Mouse (Mus musculus) myocyte (in vitro differentiated cells): Measurements from ENCODE around the gene Trim65. TPM values are rescaled to one million over a fixed set of nuclear protein-coding genes. Genes with fewer than 3 reads are reported as not detected.

Experiments used
- H3K27me3 ChIP-seq: one replicate; pipeline ENCODE4 v1.6.1; 2011; ENCODE audit not compliant: control insufficient read depth, insufficient read depth, insufficient read length
- H3K36me3 ChIP-seq: one replicate; pipeline ENCODE4 v1.6.1; 2011; ENCODE audit not compliant: control insufficient read depth, insufficient read depth
- H3K4me2 ChIP-seq: one replicate; pipeline ENCODE4 v1.6.1; 2011; ENCODE audit warnings: low read depth, control low read depth
- H3K4me3 ChIP-seq: one replicate; pipeline ENCODE4 v1.5.1; 2011; ENCODE audit warnings: mild to moderate bottlenecking, control low read depth, moderate library complexity
- H3K79me2 ChIP-seq: one replicate; pipeline ENCODE4 v1.6.1; 2011; ENCODE audit not compliant: control insufficient read depth, insufficient read depth
- H3ac ChIP-seq: one replicate; pipeline ENCODE4 v1.6.1; 2011; ENCODE audit not compliant: control insufficient read depth, insufficient read length
- CEBPB ChIP-seq: IDR thresholded peaks from 2 replicates; pipeline ENCODE4 v1.6.1; 2011; ENCODE audit warnings: mild to moderate bottlenecking, moderate library complexity; ENCODE audit not compliant: poor library complexity, insufficient read depth, severe bottlenecking
- E2F4 ChIP-seq: IDR thresholded peaks from one replicate; pipeline ENCODE4 v1.6.1; 2011; ENCODE audit warnings: mild to moderate bottlenecking, control low read depth, moderate library complexity; ENCODE audit not compliant: insufficient read depth
- MAX ChIP-seq: IDR thresholded peaks from one replicate; pipeline ENCODE4 v1.6.1; 2011; ENCODE audit warnings: low read depth, mild to moderate bottlenecking, control low read depth
- MYOD1 ChIP-seq, 3 experiments: IDR thresholded peaks; one replicate each; pipeline ENCODE4 v1.6.1; 2011; ENCODE audit warnings: control low read depth in 2 of 3, low read depth in 2 of 3, mild to moderate bottlenecking in 2 of 3, moderate library complexity in 1 of 3; ENCODE audit not compliant: insufficient read length in 2 of 3, control insufficient read depth in 1 of 3
- MYOG ChIP-seq, 3 experiments: IDR thresholded peaks; one replicate each; pipeline ENCODE4 v1.6.1; 2011; ENCODE audit warnings: control low read depth in 2 of 3, low read depth in 2 of 3, mild to moderate bottlenecking in 2 of 3; ENCODE audit not compliant: insufficient read length in 2 of 3, control insufficient read depth in 1 of 3, insufficient read depth in 1 of 3
- POLR2A ChIP-seq: IDR thresholded peaks from one replicate; pipeline ENCODE4 v1.6.1; 2011; ENCODE audit warnings: low read depth, mild to moderate bottlenecking, control low read depth, moderate library complexity; ENCODE audit not compliant: insufficient read length
- POLR2AphosphoS2 ChIP-seq: IDR thresholded peaks from one replicate; pipeline ENCODE4 v1.6.1; 2011; ENCODE audit warnings: low read depth, control low read depth; ENCODE audit not compliant: insufficient read length
- REST ChIP-seq: IDR thresholded peaks from one replicate; pipeline ENCODE4 v1.6.1; 2011; ENCODE audit warnings: mild to moderate bottlenecking, control low read depth, moderate library complexity; ENCODE audit not compliant: insufficient read depth, insufficient read length
- SRF ChIP-seq: IDR thresholded peaks from one replicate; pipeline ENCODE4 v1.6.1; 2011; ENCODE audit warnings: low read depth; ENCODE audit not compliant: control insufficient read depth, insufficient read length
- TCF12 ChIP-seq: IDR thresholded peaks from one replicate; pipeline ENCODE4 v1.6.1; 2011; ENCODE audit warnings: mild to moderate bottlenecking, control low read depth; ENCODE audit not compliant: poor library complexity, insufficient read depth, severe bottlenecking
- TCF3 ChIP-seq: IDR thresholded peaks from one replicate; pipeline ENCODE4 v1.6.1; 2011; ENCODE audit warnings: low read depth, control low read depth; ENCODE audit not compliant: insufficient read length
- USF1 ChIP-seq: IDR thresholded peaks from one replicate; pipeline ENCODE4 v1.6.1; 2011; ENCODE audit warnings: low read depth, mild to moderate bottlenecking, control low read depth, moderate library complexity
- polyA plus RNA-seq: library from polyadenylated mRNA; unstranded; fragments of >200 nt; fragmentation: generic; extraction: Trizol; gene quantifications from one replicate; pipeline ENCODE4 v1.2.1, GENCODE M21; 2012; ENCODE audit warnings: missing spikeins

The Trim65 gene
- polyA plus RNA-seq, 1 experiment = 1.9 TPM

- Histone ChIP-seq H3K4me3 (no peak overlapping the region), H3K36me3 (peaks cover 3% of the 10 kb centered on the region), H3K4me2 (no peak overlapping the region), H3K27me3 (no peaks in the 10 kb centered on the region), H3K79me2 (peaks cover 19% of the 10 kb centered on the region), H3ac (no peak overlapping the region)
- TF ChIP-seq CEBPB (no peak), E2F4 (no peak), REST (no peak), TCF3 (no peak), MYOG (IDR thresholded peaks at IDR 0.05; ENCODE audit: control insufficient read depth in 1 of 3, insufficient read depth in 1 of 3, insufficient read length in 2 of 3, low read depth in 2 of 3) (no peak), MYOD1 (IDR thresholded peaks at IDR 0.05; ENCODE audit: control insufficient read depth in 1 of 3, insufficient read length in 2 of 3, low read depth in 2 of 3) (no peak), TCF12 (no peak), MAX (no peak), POLR2AphosphoS2 (no peak), USF1 (no peak), POLR2A (no peak), SRF (no peak)
Measured at GRCm38 (mm10) chr11:116132366-116133333, 1.7 kb upstream of the Trim65 start.

- Histone ChIP-seq H3K36me3 (peaks cover 3% of the 10 kb centered on the region), H3K27me3 (no peaks in the 10 kb centered on the region), H3K4me3 (peak overlapping the region; percentile 57), H3K79me2 (peaks cover 8% of the 10 kb centered on the region), H3K4me2 (peak overlapping the region; percentile 93), H3ac (peak overlapping the region; percentile 27)
- TF ChIP-seq MYOG (IDR thresholded peaks at IDR 0.05; ENCODE audit: control insufficient read depth in 1 of 3, insufficient read depth in 1 of 3, insufficient read length in 2 of 3, low read depth in 2 of 3) = no peak
- no peak for TF ChIP-seq E2F4
- no peak for TF ChIP-seq TCF12
- TF ChIP-seq POLR2A = no peak
- no peak for TF ChIP-seq SRF
- no peak for TF ChIP-seq MAX
- TF ChIP-seq CEBPB = no peak
- TF ChIP-seq TCF3 = no peak
Measured at GRCm38 (mm10) chr11:116131349-116132170, 632 bp upstream of the Trim65 start.

- peak overlapping the region; percentile 27 for H3ac ChIP-seq
Measured at GRCm38 (mm10) chr11:116129993-116130487, 888 bp downstream of the Trim65 start.

GRCm38 (mm10) chr11:116129091-116129790 lies 1.7 kb downstream of the Trim65 start:
- Histone ChIP-seq H3K4me2 (peak overlapping the region; percentile 93), H3K4me3 (no peak overlapping the region), H3K27me3 (no peaks in the 10 kb centered on the region), H3ac (no peak overlapping the region), H3K36me3 (peaks cover 3% of the 10 kb centered on the region), H3K79me2 (no peaks in the 10 kb centered on the region)
- TF ChIP-seq MAX (no peak), SRF (no peak), POLR2AphosphoS2 (no peak), MYOD1 (IDR thresholded peaks at IDR 0.05; ENCODE audit: control insufficient read depth in 1 of 3, insufficient read length in 2 of 3, low read depth in 2 of 3) (no peak), REST (no peak), E2F4 (no peak), TCF12 (no peak), USF1 (no peak)

More at GRCm38 (mm10) chr11:116129993-116130487, 888 bp downstream of the Trim65 start:
- TF ChIP-seq TCF3 (no peak), REST (no peak), MYOD1 (IDR thresholded peaks at IDR 0.05; ENCODE audit: control insufficient read depth in 1 of 3, insufficient read length in 2 of 3, low read depth in 2 of 3) (no peak), CEBPB (no peak), SRF (no peak), POLR2AphosphoS2 (no peak), E2F4 (no peak)
- Histone ChIP-seq H3K36me3 (peaks cover 3% of the 10 kb centered on the region), H3K4me3 (peak overlapping the region; percentile 57), H3K27me3 (no peaks in the 10 kb centered on the region), H3K4me2 (peak overlapping the region; percentile 93), H3K79me2 (no peaks in the 10 kb centered on the region)
